Mouse (Mus musculus) cerebellum, adult 18-20 months (tissue): ENCODE measurements around the gene Zfp422.
"Not testable (repeated sequence)": the region's sequence is repeated elsewhere in the genome, so short reads cannot be mapped to it uniquely, and the experiment has no call there.

Source experiments
- DNase-seq, 2 experiments: peaks; one replicate each; pipeline ENCODE4 v3.0.0; 2021

Gene Zfp422

DNA sequence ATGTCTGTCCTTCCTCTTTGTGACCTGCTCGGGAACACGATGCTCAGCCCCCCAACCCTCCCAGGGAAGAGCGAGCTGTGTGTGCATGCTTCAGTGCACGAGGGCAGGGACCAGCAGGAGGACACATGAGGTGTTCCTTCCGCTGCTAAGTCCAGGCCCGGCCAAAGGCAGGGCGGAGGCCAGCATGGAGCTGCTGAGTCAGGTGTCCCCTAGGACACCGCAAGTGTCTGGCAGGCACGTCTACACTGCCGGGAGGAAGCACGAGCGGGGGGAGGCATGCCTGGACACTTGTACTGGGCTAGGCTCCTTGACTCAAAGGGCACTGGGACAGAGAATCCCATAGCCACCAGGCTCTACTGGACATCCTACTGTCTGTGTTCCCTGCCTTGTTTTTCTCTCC is 19.0 kb upstream of the Zfp422 start:
- peak; percentile 43 to 46 for DNase-seq

DNA sequence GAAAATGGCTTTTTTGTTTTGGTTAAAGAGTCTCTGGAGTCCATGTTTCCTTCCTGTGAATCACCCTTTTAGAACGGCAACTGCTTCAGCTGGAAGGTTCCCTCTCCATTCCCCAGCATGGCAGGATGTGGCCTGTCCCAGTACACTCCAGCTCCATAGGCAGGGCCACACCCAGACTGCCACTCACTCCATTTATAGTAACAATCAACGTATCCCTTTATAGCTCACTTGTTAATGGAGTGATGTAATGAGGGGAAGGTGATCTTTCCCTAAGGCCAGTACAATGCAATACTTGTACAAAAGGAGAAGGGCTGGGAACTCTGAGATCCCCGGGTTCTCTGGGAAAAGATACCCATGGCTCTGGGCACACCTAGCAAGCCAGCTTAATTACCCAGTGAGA is 15.5 kb upstream of the Zfp422 start:
- no peak for DNase-seq

DNA sequence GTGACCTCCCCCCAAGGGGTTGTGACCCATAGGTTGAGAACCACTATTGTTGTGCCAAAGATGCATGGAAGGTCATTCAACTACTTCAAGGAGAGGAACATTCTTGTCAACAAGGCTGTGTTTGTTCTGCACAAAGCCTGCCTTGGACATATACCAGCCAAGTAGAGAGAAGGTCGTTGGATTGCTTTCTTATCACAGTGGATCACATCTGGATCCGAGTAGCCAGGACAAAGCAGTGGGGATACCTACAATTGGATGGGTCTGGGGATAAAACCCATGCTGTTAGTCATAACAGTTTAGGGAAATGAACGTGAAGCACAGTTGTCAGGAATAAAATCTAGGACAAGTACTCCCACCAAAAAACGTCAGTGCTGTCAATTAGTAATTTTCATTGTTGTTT is 15.1 kb upstream of the Zfp422 start:
- no peak for DNase-seq

DNA sequence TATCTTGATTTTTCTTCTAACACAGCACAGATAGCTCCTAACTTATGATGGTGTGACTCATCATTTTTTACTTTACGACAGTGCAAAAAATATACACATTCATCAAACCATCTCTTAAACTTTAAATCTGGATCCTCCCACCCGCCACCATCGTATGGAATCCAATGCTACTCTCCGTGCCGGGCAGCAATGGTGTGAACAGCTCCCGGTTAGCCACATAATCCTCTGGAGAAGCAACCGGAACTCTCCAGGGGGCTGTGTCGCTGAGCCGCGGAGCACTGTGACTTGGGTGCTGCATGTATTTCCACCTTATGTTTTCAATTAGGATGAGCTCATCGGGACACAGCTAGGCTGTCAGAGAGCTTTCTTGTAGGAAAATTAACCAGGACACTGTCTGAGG is 14.1 kb upstream of the Zfp422 start:
- DNase-seq = no peak

DNA sequence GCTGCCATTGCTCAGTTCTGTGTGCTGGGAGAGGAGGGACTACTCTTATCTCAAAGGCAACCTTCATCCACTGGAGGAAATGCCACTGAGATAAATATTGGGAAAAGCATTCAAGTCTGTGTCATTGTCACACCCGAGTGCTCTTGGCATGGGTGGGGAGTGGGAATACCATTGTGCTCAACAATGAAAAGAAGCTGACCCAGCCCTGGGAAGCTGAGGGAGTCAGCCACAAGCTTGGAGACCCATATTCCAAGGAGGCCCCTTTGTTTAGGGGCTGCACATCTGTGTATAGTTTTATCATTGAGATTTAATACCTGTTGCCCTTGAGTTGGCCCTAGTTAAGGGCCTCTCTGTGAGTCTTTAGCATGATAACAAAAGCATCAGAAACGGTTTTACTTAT is 10.9 kb upstream of the Zfp422 start:
- DNase-seq = no peak

DNA sequence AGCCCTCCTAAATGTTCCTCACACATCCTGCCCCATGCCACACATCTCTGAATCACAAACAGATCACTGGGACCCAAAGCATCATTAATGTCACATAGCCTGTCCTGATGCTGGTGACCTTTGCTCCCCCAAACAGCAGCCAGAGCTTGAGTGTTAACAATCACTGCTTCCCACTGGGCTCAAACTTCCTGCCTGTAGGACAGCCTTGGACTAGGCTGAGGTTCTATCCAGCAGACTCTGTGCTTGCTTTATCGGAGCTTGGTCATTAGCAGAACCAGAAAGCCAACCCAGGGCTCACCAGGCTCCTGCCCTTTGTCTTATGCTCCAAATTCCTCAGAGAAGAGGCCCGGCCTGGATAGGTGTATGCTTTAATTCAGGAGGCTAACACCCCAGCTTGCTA is 10.1 kb upstream of the Zfp422 start:
- DNase-seq = no peak

DNA sequence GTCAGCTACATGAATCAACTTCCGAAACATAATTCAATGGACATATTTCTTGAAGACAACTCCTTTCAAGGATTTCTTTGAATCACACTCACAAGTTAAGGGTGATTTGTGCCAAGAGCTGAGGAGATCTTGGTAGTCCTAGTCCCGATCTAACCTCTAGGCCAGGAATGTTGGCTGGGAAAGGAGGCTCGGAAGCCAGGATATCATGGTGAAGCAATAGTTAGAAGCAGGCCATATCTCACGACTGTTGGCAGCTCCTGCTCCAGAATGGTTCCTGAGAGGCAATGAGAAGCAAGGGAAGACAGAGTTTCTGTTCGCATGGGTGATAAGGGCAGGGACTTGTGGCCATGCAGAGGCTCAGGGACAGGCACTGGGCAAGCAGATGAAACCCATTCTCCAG is 8.7 kb upstream of the Zfp422 start:
- no peak for DNase-seq

DNA sequence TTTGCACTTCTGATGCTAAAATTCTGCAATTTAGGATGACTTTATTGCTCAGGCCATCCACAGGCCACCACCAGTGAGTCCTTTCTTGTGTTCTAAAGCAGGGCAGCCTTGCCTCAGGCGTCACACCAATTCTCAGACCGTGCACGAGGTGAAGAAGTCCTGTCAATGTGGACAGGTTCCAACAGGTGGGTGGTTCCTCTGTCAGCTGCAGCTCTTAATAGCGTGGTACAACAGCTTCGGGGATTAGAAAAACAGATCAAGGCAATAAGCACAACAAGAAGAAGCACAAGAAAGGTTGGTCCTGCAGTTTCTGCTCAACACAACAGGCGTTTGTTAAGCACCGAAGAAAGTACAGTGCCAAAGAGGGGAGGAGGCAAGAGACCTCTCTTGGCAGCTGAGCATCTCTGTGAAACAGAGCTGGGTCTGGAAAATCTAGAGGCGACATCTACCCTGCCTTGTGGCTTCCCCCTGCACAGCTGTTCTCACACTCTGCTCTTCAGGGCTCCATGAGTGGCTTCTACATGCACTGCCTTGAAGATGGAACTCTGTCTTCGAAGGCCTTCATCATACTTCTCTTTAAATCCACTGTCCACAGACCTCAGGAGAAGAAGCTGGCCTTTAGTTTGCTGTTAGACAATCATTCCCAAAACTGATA is 7.9 kb upstream of the Zfp422 start:
- no peak for DNase-seq

DNA sequence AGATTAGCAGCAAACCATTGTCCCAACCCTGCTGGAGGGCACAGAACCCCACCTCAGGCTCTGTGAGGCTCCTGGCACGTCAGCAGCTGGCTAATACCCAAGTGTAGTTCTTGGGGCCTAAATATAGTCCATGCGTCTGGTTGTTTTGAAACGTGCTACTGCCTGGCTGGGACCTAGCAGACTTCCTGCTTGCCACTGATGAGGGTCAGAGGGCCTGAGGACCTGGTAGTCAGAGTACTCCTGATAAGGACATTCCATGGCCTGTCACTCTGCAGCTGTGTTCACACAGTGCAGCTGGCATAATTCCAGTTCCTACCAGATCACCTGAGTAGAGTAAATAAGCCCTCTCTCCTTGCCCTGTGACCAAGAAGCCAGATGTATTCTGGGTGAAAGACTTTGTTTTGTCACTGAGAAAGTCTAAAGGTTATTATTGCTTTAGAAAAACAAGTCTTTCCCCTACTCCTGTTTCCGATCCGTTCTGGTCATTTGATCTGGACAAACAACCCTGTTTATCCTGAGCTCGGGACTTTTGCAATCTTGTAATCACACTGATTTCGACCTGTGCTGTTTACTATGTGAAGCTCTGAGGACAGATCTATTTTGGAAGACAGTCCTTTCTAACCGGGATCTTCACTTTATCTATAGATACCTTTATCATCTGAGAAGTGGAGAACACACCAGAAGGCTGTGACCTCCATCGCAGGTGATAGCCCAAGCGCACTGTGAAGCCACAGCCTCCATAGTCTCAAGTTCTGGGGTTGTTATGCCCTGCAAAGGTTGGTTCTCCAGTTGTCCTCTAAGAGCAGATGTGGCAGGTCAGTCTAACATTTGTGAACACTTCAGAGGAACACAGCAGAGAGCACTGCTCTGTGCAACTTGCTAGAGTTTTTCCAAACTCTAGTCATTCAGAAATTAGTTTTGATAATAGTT is 6.7 kb upstream of the Zfp422 start:
- DNase-seq = no peak

DNA sequence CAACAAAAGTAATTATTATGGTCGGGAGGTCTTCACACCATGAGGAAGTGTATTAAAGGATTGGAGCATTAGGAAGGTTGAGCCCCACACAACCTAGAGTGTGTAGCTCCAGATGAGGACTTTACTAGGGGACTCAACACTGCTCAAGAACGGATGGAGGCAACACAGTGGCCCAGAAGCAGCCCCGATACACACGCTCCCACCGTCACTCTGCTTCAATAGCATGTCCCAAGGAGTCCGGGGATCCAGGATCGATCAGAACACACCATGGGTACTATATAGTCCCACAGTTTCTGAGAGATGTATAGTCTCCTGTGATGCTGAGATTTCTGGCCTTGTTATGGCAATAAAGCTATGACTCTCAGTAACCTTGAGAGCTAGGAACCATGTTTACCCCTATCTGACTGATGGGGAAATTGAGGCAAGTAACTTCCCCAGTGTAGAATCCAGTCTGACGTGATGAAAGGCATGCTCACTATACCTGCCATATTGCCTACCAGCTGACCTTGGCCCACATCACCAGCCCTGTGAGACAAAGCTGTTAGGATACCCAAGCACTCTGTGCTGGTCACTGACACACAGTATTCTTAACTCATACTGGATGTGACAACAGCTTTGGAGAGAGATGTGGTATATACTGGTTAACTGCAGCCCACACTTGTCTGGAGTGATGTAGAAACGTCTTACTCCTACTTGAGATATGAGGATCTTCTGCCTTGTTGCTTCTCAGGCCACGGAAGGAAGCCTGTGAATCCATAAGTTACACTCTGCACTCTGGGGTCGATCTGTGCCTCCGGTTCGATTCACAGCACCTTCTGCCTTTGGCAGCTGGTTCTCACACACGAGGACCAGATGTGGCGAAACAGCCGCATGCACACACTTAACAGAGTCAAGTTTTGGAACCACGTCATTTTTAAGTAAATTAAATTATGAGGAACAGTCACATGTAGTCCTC is 5.2 kb upstream of the Zfp422 start:
- no peak for DNase-seq

DNA sequence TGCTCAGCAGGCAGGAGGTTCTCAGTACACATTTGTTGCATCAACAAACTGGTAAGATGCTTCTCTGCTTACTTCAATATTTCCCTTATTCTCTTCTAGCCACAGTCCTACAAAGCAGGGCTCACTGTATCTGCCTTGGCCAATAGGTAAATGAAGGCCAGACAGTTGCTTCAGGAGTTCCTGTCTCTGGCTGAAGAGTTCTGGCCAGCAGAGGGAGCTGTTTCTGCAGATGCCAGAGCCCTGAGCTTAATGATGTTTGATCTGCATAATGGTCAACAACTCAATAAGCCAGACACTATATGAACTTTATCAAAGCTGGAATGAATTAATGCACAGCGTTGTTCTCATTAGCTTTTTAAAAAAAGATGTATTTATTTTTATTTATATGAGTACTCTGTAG is 3.3 kb upstream of the Zfp422 start:
- peak; percentile 69 to 70 for DNase-seq

DNA sequence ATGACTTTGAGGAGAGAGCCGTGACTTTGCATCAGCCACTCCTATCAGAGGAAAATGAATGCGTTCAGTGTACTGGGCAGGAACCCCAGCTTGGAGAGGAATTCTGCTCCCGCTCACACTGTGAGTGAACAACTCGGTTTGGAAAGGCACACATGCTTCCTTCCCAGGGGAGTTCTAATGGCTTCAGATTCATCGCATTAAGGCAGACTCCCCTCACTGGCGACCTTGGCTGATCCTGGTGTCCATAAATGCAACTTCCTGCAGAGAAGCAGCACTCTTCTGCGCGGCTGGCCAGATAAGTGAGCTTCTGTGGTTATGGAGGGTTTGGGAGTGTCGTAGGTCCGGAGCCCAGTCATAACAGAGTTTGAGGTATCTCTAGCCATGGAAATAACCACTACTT is 967 bp upstream of the Zfp422 start:
- no peak for DNase-seq

DNA sequence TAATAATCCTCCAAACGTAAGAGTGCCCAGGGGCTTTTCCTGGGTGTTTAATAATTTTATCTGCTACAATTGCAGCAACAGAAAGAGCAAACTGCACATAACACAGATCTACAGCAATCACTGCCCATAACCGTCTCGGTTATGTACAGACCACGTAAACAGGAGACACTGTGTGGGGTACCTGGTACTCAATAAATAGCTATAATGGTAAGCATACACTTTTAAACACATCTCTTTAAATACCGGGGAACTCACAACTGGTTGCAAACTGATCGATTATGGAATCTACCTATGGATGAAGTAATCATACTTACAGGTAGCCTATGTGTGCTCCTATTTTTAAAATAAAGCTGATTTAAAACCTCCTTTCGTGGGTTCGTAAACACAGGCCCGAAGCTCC is 704 bp downstream of the Zfp422 start:
- no peak for DNase-seq

DNA sequence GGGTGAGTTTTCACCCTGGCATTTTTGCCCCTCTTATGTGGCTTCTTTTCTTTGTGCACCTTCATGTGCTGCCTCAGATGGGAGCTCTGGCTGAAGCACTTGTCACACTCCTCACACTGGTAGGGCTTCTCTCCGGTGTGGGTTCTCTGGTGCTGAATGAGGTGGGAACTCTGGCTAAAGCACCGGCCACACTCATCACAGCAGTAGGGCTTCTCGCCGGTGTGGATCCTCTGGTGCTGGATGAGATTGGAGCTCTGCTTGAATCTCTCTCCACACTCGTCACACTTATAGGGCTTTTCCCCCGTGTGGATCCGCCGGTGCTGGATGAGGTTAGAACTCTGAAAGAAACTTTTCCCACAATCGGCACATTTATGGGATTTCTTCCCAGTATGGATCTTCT is 2.4 kb downstream of the Zfp422 start:
- DNase-seq = not testable (repeated sequence)

DNA sequence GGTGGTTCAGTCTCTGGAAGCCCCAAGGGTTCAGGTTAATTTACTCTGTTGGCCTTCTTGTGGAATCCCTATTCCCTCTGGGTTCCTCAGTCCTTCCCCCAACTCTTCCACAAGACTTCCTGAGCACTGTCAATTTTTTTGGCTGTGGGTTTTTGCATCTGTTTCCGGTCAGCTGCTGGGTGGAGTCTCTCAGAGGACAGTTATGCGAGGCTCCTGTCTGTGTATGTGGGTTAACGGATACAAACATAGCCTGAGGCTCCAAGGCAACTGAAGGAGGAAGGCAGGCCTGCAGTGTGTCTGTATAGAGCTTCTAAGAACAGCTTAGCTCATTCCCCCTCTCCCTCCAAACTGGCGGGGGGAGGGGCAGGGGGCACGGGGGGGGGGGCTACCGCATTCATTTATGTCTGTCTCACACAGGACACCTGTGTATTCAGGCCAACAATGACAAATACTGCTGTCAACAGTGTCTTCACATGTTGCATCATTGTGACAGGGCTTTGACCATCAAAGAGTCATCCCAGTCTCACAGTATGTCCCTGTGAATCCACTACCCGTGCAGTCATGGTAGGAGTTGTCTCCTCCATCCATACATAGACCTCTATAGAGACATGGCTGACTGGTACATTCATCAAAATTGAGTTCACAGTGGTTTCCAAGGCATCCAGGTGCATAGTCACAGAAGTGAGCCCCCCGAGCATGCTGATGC is 7.3 kb downstream of the Zfp422 start:
- no peak for DNase-seq

DNA sequence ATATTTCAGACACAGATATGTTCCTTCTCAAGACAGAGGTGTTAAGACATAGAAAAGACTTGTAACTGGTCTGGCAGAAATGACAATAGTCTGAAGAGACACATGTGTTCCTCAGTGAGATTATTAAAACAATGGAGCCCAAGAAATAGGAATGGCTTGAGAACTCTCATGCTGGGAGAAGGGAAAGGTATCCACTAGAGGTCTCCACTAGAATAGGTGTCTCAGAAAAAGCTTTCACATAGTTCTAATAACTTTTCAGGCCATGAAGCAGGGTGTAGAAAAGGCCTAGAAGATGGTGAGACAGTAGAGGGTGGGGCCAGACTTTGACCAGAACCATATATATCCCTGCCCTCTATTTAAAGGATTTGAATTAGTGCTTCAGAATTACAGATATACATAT is 10.7 kb downstream of the Zfp422 start:
- no peak for DNase-seq

DNA sequence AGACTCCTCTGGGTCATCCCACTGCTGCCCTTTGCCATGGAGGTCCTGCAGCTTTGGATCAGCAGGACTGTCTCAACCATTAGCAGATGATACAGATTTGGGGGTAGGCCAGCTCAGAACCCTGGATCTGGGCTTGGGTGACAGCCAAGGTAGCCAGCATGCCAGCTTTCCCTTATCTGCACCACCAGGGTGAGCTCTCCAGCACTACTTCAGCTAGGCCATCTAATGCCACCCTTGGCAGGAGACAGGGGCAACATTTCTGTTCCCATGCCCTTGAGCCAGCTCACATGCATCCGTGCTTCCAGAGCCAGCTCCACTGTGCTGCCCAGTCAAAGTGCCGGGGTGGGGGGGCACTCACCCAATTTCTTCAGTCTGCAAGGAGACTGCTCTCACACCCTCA is 13.1 kb downstream of the Zfp422 start:
- no peak for DNase-seq

DNA sequence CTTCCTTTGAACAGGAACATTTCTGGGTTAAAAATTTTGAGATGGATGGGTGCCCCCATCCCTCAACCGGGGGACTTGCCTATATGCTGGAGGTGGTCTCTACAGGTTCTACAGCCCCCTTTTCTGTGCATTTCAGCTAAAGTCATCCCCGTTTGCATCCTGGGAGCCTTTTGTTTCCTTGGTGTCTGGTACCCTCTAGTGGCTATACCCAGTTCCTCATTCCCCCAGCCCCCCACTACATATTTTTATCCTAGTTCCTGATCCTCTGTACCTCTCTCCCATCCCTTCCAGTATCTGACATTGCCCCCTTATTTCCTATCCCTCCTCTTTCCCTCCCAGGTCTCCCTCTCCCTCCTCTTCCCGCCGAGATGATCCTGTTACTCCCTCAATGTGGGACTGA is 21.6 kb downstream of the Zfp422 start:
- no peak for DNase-seq

DNA sequence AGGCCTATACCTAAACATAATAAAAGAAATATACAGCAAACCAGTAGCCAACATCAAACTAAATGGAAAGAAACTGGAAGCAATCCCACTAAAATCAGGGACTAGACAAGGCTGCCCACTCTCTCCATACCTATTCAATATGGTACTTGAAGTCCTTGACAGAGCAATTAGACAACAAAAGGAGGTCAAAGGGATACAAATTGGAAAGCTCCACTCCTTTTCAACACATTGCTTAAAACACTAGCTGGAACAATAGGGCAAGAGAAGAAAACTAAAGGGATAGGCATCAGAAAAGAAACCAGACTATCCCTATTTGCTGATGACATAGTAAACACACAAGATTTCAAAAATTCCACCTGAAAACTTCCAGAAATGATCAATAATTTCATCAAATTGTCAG is 27.8 kb downstream of the Zfp422 start:
- DNase-seq = not testable (repeated sequence)

DNA sequence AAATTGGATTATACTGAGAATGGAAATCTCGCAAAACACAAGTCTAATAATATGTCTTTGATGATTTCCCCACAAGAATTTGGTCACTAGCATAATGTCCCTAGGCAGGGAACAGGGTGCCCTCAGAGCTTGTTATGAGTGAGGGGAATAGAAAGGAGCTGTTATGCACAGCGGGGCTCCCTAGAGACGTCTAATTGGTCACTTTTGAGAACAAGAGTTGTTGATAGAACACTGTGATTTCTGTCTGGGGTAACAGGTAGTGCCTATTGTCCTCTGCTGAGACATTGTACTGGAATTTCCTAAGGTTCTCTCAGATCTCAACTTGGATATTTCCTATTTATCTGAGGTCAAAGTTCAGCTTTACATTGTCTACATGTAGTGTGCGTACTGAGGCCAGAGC is 44.7 kb downstream of the Zfp422 start, which contains the start of gene Olfr215:
Gene Olfr215 (minus strand): TSS at position 101 of the 400 bp plus-strand sequence.
- no peak for DNase-seq
